Mouse (Mus musculus): ENCODE data around the gene Cit. TPM values are rescaled to one million over a fixed set of nuclear protein-coding genes. Genes with fewer than 3 reads are reported as not detected.

The Cit gene
- total RNA-seq, 1 experiment, result 43.4 TPM

DNA sequence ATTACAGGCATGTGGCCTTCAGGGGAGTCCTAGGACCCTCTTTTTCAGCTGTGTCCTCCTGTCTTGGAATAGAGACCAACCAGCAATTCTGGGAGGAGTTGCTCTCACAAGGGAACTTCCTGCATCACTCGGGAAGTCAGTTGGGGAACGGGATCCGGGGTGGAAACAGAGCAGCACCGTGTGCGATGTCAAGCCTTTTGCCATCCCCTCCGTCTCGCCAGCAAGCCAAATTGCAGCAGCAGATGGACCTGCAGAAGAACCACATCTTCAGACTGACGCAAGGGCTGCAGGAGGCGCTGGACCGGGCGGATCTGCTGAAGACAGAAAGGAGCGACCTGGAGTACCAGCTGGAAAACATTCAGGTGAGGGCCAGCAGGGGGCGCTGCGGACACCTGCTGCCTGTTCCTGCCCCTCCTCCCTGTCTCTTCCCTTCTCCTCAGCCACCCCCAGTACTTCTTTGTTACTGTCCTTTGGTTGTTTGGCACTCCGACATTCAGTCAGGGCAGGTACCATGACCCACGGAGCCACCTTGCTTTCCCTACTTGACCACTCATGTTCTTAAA, 134.1 kb downstream of the Cit start:
- Histone ChIP-seq H3K9ac (ENCODE audit: insufficient read depth, low read depth, low read length, poor library complexity, severe bottlenecking) (peak overlapping the region; percentile 79), H3K36me3 (ENCODE audit: control insufficient read depth, insufficient read depth, low read length, poor library complexity, severe bottlenecking) (peaks cover 52% of the 10 kb centered on the region), H3K27ac (ENCODE audit: insufficient read depth, low read depth, low read length, poor library complexity, severe bottlenecking) (no peak overlapping the region), H3K4me1 (ENCODE audit: control insufficient read depth in 2 of 2, insufficient read depth in 2 of 2, low read length in 2 of 2, poor library complexity in 1 of 2) (peaks cover 0 to 2% of the 10 kb centered on the region in 2 experiments; a peak in 2 of 4 replicates), H3K9me3 (ENCODE audit: control insufficient read depth, insufficient read depth, low read depth, low read length) (no peaks in the 10 kb centered on the region), H3K4me3 (ENCODE audit: insufficient read depth in 1 of 2, low read depth in 1 of 2, low read length in 2 of 2, poor library complexity in 1 of 2, severe bottlenecking in 1 of 2) (peak overlapping the region; percentile 49 to 60)
- TF ChIP-seq CHD2 (IDR thresholded peaks at IDR 0.05; ENCODE audit: low read depth, low read length) (no peak), ZC3H11A (IDR thresholded peaks at IDR 0.05; ENCODE audit: borderline replicate concordance, low read depth, low read length) (no peak), ZNF384 (IDR thresholded peaks at IDR 0.05; ENCODE audit: low read depth, low read length) (no peak), HCFC1 (IDR thresholded peaks at IDR 0.05; ENCODE audit: borderline replicate concordance, insufficient read depth, low read length) (no peak), MAFK (IDR thresholded peaks at IDR 0.05; ENCODE audit: insufficient read depth, low read depth, low read length) (no peak)
- peak; percentile 68 for DNase-seq (ENCODE audit: low read depth, low spot score)
- in situ Hi-C loops (cut with MboI; ENCODE audit: low sequenced_read_pairs in 2 of 2, unreplicated experiment in 2 of 2), result no loop called here

DNA sequence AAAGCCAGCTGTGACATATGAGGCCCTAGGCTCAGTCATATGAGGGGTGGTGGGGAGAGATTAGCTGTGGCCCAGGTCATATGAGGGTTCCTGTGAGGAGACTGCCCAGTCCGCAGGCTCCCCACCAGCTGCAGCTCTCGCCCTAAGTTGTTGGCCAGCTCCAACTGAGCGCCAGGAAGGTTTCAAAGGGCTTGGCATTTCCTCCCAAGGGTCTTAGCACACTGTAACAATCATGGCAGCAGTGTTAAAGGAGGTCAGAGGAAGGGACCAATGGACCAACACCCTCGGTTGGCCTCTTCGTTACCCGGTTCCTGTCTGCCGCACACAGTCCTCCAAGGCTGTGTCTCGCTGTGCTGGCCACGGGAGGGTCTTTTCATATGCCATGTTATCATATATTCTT, 135.5 kb downstream of the Cit start:
- Histone ChIP-seq H3K36me3 (ENCODE audit: control insufficient read depth, insufficient read depth, low read length, poor library complexity, severe bottlenecking) (peaks cover 50% of the 10 kb centered on the region), H3K9ac (ENCODE audit: insufficient read depth, low read depth, low read length, poor library complexity, severe bottlenecking) (no peak overlapping the region), H3K9me3 (ENCODE audit: control insufficient read depth, insufficient read depth, low read depth, low read length) (no peaks in the 10 kb centered on the region), H3K4me3 (ENCODE audit: insufficient read depth in 1 of 2, low read depth in 1 of 2, low read length in 2 of 2, poor library complexity in 1 of 2, severe bottlenecking in 1 of 2) (no peak overlapping the region), H3K27ac (ENCODE audit: insufficient read depth, low read depth, low read length, poor library complexity, severe bottlenecking) (no peak overlapping the region), H3K4me1 (ENCODE audit: control insufficient read depth in 2 of 2, insufficient read depth in 2 of 2, low read length in 2 of 2, poor library complexity in 1 of 2) (peaks cover 0 to 4% of the 10 kb centered on the region in 2 experiments; a peak in 2 of 4 replicates)
- TF ChIP-seq HCFC1 (IDR thresholded peaks at IDR 0.05; ENCODE audit: borderline replicate concordance, insufficient read depth, low read length) (no peak), ZNF384 (IDR thresholded peaks at IDR 0.05; ENCODE audit: low read depth, low read length) (no peak), CHD2 (IDR thresholded peaks at IDR 0.05; ENCODE audit: low read depth, low read length) (no peak), ZC3H11A (IDR thresholded peaks at IDR 0.05; ENCODE audit: borderline replicate concordance, low read depth, low read length) (no peak), MAFK (IDR thresholded peaks at IDR 0.05; ENCODE audit: insufficient read depth, low read depth, low read length) (no peak)
- in situ Hi-C loops (cut with MboI; ENCODE audit: low sequenced_read_pairs in 2 of 2, unreplicated experiment in 2 of 2), result no loop called here
- no peak for DNase-seq (ENCODE audit: low read depth, low spot score)

DNA sequence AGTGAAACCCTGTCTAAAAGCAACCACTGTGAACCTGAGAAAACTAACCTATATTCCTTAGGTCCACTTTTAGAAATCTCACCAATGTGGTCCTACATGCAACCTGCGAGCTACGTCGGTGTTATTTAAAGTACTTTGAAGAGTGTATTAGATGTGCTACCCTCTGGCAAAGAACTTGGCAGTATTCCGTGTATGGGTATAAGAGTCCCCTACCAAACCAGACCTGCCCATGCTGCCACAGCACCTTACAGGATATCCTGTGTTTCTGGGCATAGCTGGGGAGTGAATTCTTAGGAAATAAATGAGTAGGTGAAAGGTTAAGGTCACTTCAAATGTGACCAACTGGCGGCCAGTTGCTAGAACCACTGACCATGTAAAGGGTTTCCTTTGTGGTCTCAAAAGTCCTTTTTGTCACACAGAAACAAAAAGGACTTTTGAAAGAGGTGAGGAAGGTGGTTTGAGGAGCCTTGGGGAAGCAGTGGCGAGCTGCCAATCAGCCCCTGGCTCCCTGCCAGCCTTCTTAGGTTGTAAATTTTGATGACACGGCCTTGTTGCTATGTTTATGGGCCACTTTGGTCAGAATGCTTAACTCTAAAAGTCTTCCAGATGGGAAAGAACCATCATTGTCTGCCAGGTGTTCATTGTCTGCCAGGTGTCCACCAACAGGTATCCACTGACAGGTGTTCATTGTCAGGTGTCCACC, 137.7 kb downstream of the Cit start:
- no peak for DNase-seq (ENCODE audit: low read depth, low spot score)
- in situ Hi-C loops (cut with MboI; ENCODE audit: low sequenced_read_pairs in 2 of 2, unreplicated experiment in 2 of 2), result no loop called here
- Histone ChIP-seq H3K4me1 (ENCODE audit: control insufficient read depth in 2 of 2, insufficient read depth in 2 of 2, low read length in 2 of 2, poor library complexity in 1 of 2) (peaks cover 0 to 9% of the 10 kb centered on the region in 2 experiments; a peak in 2 of 4 replicates), H3K27ac (ENCODE audit: insufficient read depth, low read depth, low read length, poor library complexity, severe bottlenecking) (no peak overlapping the region), H3K9ac (ENCODE audit: insufficient read depth, low read depth, low read length, poor library complexity, severe bottlenecking) (no peak overlapping the region), H3K4me3 (ENCODE audit: insufficient read depth in 1 of 2, low read depth in 1 of 2, low read length in 2 of 2, poor library complexity in 1 of 2, severe bottlenecking in 1 of 2) (no peak overlapping the region), H3K9me3 (ENCODE audit: control insufficient read depth, insufficient read depth, low read depth, low read length) (no peaks in the 10 kb centered on the region), H3K36me3 (ENCODE audit: control insufficient read depth, insufficient read depth, low read length, poor library complexity, severe bottlenecking) (peaks cover 53% of the 10 kb centered on the region)
- TF ChIP-seq ZC3H11A (IDR thresholded peaks at IDR 0.05; ENCODE audit: borderline replicate concordance, low read depth, low read length) (no peak), ZNF384 (IDR thresholded peaks at IDR 0.05; ENCODE audit: low read depth, low read length) (no peak), MAFK (IDR thresholded peaks at IDR 0.05; ENCODE audit: insufficient read depth, low read depth, low read length) (no peak), HCFC1 (IDR thresholded peaks at IDR 0.05; ENCODE audit: borderline replicate concordance, insufficient read depth, low read length) (no peak), CHD2 (IDR thresholded peaks at IDR 0.05; ENCODE audit: low read depth, low read length) (no peak)

DNA sequence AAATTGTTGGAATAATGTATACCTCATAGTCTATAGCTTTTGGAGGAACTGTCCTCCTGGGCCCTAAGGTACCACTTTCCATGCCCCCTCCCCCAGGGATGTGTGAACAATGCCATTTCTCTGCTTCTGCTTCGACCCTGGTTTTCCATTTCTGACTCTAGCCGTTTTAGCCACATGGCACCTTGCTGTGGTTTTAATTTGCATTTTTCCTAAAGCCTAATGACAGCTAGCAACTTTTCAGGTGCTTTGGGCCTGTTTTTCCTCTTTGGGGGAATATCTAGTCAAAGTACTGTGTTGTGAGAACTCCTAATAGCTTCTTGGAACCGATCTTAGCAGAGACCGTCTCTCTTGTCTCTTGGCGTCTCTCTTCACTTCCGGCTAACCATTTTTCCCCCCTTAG, 139.3 kb downstream of the Cit start:
- H3K4me1 ChIP-seq (ENCODE audit: control insufficient read depth in 2 of 2, insufficient read depth in 2 of 2, low read length in 2 of 2, poor library complexity in 1 of 2), result peaks cover 0 to 12% of the 10 kb centered on the region in 2 experiments; a peak in 2 of 4 replicates
- H3K9me3 ChIP-seq (ENCODE audit: control insufficient read depth, insufficient read depth, low read depth, low read length), result no peaks in the 10 kb centered on the region
- no peak overlapping the region for H3K4me3 ChIP-seq (ENCODE audit: insufficient read depth in 1 of 2, low read depth in 1 of 2, low read length in 2 of 2, poor library complexity in 1 of 2, severe bottlenecking in 1 of 2)
- no peak for DNase-seq (ENCODE audit: low read depth, low spot score)
- H3K9ac ChIP-seq (ENCODE audit: insufficient read depth, low read depth, low read length, poor library complexity, severe bottlenecking), result no peak overlapping the region
- no peak for TF ChIP-seq ZC3H11A (IDR thresholded peaks at IDR 0.05; ENCODE audit: borderline replicate concordance, low read depth, low read length)
- no peak for TF ChIP-seq HCFC1 (IDR thresholded peaks at IDR 0.05; ENCODE audit: borderline replicate concordance, insufficient read depth, low read length)
- no peak for TF ChIP-seq ZNF384 (IDR thresholded peaks at IDR 0.05; ENCODE audit: low read depth, low read length)
- no peak for TF ChIP-seq CHD2 (IDR thresholded peaks at IDR 0.05; ENCODE audit: low read depth, low read length)
- no peak for TF ChIP-seq MAFK (IDR thresholded peaks at IDR 0.05; ENCODE audit: insufficient read depth, low read depth, low read length)
- no peak overlapping the region for H3K27ac ChIP-seq (ENCODE audit: insufficient read depth, low read depth, low read length, poor library complexity, severe bottlenecking)
- in situ Hi-C loops (cut with MboI; ENCODE audit: low sequenced_read_pairs in 2 of 2, unreplicated experiment in 2 of 2), result no loop called here
- peaks cover 60% of the 10 kb centered on the region for H3K36me3 ChIP-seq (ENCODE audit: control insufficient read depth, insufficient read depth, low read length, poor library complexity, severe bottlenecking)

Measured in ES-E14 (cell line).